Mouse (Mus musculus) thymus, postnatal 4 days (tissue): Measurements from ENCODE around the gene Mdc1.

Experiments used
- DNase-seq: peaks from one replicate; pipeline ENCODE4 v3.0.0; 2021

Mdc1 gene

DNA sequence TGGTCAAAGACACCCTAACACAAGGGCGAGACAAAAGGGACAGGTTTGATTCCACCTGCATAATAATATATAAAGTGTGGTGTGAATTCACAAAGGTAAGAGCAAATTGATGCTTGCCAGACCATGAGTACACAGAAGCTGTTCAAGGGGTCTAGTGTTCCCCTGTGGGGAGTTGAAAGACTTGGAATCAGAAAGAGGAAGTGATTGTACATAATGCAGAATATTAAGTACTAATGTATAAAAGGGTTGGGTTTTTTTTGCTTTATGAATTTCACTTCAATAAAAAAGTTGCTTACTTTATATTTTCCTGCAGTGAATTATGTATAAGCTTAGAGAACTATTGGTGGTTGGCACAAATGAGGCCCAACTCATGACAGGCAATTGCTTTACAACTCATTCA is 18.1 kb downstream of the Mdc1 start:
- DNase-seq = no peak

DNA sequence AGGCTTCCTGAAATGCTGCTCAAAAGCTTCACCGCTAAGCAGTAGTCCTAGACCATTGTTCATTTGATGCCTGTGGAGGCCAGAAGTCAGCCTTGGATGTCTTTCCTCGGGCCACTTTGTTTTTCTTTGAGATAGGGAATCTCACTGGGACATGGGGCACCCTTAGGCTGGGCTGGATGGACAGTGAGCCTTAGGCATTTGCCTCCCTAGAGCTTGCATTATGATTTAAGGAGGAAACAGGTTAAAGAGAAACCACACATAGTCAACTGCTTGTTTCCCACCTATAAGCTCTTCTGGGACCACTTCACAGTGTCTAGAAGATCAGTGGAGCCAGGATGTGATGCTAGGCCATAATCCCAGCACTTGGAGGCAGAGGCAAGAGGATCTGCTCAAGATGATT is 18.5 kb downstream of the Mdc1 start:
- no peak for DNase-seq

DNA sequence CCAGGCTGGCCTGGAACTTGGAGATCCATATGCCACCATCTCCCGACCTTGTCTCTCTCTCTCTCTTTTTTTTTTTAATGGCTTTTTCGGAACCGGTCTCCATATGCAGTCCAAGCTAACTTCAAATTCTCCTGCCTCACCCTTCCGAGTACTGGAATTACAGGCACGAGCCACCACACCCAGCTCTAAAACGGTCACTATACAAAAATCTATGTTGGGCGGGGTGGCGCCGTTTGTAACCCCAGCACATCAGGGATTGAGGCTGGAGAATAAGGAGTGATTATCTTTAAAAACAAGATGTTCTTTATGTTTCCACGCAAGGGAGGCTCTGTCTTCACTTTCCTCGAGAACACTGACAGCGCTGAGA is 19.5 kb downstream of the Mdc1 start:
- no peak for DNase-seq

DNA sequence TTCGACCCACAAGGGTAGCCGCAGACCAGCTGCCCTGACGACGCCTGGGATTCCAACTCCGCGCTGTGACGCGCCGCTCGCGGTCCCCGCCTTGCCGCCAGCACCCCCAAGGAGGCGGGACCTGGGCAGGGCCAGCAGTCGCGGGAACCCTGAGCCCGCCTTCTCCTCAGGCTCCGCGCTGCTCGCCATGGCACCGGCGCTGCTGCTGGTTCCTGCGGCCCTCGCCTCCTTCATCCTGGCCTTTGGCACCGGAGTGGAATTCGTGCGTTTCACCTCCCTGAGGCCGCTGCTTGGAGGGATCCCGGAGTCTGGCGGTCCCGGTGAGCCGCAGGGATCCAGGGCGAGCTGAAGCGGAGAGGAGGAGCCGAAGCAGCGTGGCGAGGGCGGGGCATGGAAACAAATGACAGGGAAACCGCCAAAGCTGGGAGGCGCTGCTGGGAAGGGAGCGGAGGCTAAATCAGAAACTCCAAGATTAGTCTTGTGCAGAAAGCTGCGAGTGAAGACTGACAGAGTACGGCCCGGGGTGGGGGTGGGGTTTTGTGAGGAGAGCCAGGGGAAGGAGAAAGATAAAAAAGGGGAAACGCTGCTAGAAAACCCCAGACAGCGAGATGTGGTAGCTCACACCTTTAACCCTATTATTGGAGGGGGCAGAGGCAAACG is 20.0 kb downstream of the Mdc1 start, which contains the start of gene Nrm:
Nrm (plus strand) TSS at position 121 of the 660 bp plus-strand sequence.
- peak; percentile 87 for DNase-seq

DNA sequence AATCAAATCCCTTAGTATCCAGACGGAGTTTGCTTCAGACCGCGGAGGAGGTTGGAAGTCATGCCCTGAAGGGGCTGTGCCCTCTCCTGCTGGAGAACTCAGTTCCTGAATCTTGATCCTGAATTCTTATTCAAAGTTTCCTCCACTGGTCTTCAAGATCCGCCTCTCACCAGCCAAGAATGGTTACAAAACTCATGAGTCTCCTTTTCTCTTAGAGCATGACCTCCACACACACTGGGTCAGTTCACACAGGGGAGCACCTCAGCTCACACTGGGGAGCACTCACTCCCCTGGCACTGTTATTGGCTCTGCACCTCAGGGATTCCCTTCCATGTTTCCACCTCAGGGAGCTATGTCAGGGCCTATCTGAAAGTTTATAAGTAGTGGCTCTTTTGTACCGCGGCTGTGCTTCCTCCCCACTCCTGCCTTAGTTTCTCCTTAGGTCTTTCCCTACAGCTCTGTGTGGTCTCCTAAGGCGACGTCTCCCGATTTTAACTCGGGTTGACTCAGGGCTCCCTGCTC is 23.6 kb downstream of the Mdc1 start:
- no peak for DNase-seq

DNA sequence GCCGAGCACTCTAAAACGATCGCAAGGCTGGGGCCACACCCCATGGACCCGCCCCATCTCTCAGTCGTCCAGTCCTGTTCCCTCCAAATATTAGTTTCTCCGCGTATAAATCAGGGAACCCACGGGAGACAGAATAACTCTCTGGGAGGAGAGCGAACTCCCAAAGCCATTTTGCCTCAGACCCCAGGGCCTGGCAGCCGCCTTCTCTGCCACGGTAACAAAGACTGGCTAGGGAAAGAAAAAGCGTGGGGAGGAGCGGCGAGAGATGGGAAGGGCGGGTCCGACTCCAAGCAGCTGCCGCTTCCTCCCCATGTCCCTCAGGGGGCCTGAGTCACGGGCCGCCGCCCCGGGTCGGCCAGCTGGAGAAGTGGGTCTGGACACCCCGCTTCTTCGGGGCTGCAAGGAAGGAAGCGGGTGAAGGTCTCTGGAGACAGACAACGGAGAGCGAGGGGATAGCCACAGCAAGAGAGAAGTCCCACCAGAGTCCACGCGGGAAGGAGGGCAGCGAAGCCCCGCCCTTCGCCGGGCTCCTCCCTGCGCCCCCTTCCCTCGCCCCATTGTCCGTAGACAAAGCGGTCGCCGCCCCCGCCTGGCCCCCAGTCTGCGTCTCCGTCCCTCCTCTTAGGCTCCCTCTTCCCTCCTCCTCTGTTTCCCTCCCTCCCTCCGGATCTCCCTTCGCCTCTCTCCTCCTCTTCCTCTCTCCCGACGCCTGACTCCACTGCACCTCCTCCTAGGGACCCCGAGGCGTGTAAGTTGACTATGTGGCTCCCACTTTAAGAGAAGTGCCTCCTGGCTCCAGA is 24.4 kb downstream of the Mdc1 start, which contains the start of gene Ppp1r18:
Ppp1r18 (plus strand) TSS at position 113 of the 800 bp plus-strand sequence.
- peak; percentile 67 for DNase-seq

DNA sequence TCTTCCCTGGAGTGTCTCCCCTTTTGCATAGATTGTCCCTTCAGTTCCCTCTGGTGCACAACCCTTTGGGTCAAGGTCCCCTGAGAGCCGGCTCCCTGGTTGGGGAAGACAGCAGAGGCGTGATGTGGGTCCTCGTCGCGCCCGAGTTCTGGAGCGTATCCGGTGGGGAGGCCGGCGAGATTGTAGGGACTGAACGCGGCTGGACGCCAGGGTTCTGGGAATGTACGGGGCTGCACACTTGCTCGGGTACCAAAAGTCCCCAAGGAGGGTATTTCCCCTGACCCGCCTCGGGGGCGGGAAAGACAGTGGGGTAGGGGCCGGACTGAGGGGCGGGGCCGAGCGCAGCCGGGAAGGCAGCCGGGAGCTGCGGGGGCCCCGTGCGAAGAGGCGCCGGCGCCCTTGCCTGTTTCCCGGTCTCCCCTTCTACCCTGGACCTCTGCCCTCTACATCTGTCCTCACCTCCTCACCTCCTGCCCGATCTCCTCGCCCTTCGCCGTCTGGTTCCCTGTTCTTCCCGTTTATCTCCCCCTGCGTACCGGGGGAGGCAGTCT is 25.0 kb downstream of the Mdc1 start:
- DNase-seq = peak; percentile 68

DNA sequence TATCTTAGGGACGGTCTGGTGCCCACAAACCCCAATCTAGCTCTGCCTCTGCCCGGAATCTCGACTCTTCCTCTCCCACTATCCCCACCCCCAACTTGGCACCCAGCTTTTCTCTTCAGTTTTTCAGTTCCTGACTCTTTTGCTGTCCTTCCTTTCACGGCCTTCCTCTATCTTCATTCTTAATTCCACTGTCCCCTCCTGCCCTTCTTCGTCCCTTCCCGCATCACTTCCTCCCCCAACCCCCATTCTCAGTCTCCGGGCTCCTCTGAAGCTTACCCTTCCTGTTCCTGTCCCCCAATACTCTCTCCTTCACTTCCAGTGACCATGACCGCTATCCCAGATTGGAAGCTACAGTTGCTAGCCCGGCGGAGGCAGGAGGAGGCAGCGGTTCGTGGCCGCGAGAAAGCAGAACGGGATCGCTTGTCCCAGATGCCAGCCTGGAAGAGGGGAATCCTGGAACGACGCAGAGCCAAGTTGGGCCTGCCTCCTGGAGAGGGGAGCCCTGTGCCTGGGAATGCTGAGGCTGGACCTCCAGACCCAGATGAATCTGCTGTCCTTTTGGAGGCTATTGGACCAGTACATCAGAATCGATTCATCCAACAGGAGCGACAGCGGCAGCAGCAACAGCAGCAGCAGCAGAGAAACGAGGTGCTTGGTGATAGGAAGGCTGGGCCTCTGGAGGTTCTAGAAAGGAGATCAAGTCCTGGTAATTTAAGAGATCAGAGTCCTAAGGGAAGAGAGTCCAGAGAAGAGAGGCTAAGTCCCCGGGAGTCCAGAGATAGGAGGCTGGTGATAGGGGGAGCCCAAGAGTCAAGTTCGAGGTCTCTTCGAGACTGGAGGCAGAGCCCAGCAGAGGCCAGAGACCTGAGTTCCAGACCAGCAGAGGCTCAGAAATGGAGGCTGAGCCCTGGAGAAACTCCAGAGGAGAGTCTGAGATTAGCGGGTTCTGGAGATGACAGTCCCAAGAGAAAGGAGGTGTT is 25.9 kb downstream of the Mdc1 start:
- peak; percentile 73 for DNase-seq

DNA sequence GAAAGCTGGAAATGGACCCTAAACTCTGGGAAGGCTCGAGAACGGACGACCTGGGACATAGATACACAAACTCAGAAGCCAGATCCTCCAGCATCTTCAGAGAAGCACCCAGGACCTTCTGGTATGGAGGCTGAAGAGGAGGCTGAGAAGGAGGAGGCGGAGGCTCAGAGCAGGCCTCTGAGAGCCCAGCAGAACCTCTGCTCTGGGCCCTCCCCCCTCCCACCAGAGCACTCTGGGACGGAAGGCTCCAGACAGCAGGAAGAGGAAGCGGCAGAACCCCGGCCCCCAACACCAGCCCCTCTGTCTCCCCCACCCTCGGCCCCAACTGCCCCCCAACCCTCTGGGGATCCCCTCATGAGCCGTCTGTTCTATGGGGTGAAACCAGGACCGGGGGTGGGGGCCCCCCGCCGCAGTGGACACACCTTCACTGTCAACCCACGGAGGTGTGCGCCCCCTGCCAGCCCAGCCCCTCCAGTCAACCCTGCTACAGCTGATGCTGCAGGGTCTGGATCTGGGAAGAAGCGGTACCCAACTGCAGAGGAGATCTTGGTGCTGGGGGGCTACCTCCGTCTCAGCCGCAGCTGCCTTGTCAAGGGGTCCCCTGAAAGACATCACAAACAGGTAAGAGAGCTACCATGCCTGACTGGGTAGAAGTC is 27.0 kb downstream of the Mdc1 start:
- peak; percentile 74 for DNase-seq

DNA sequence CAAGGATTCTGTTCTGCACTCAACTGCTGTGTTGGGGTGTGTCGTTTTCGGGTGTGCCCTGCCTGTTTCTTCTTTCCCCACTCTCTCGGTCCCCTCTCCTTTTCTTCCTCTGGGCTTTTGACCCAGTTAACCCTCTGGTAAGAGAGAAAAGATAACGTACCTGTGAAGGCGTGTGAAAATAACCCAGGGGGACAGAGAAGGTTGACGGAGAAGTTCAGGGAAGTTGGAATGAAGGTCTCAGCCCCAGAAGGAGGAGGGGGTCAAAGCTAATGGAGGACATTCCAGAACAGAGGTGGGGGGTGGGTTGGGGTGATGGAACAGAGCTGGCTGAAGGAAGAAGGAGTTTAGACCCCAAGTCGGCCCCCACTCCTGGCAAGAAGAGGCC is 27.6 kb downstream of the Mdc1 start:
- no peak for DNase-seq

DNA sequence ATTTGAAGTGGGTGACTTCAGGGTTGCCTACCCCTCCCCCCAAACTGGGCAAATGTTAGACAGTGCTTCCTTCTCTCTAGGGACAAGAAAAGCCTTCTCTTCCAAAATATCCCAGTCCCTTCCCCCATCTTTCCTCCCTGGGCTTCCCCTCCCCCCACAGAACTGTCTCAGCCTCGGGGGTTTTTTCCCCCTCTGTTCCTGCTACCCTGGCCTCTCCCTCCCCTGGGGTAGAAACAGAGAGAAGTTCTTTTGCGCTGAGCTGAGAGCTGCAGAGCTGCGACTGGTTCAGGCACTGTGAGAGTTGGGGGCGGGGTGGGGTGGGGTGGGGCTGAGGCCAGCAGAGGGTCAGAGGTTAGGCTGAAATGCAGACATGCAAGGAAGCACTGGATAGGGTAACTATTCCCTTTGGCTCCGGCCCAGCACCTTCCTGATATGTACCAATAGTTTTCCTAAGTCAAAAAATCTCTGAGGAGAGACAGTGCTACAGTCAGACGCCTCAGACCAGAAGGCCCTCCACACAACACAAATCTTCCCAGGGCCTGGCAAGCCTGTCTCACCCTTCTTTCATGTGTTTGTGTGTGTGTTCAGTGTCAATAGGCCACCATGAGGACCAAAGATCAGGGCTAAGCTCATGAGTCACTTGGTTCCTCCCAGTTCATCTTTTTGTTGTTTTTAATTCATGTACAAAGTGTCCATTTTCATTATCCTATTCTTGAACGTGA is 28.2 kb downstream of the Mdc1 start:
- peak; percentile 62 for DNase-seq

DNA sequence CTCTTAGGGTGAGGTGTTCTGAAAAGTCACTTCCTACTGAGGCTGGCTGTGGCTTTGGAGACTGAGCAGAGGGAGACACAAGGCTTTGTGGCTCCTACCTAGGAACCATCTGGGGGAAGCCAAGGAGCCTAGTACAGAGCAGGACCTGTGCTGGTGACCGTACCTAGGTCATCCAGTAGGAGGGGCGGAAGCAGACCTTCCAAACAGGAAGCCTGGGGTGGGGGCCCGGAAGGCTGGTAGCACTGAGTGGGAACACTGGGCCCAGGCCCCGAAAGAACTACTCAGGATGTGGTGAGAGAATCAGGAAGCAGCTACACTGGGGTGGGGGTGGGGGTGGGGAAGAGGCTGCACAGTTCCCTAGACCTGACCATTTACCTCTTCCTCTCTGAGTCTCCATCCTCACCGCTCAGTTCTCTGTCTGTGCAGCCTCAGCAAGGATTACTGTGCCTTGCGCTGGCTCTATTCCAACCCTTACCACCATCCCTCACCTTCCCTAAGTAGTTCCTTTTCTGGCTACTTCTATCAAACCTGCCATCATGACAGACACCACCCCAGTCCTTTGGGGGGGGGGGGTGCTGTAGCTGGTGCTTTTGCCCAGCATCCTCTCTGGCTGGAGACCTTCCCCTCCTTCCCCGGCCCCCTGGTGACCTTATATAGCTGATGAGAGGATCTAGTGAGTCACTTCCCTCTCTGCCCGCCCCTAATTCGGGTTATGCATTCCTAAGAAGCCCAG is 29.0 kb downstream of the Mdc1 start:
- DNase-seq = peak; percentile 84

DNA sequence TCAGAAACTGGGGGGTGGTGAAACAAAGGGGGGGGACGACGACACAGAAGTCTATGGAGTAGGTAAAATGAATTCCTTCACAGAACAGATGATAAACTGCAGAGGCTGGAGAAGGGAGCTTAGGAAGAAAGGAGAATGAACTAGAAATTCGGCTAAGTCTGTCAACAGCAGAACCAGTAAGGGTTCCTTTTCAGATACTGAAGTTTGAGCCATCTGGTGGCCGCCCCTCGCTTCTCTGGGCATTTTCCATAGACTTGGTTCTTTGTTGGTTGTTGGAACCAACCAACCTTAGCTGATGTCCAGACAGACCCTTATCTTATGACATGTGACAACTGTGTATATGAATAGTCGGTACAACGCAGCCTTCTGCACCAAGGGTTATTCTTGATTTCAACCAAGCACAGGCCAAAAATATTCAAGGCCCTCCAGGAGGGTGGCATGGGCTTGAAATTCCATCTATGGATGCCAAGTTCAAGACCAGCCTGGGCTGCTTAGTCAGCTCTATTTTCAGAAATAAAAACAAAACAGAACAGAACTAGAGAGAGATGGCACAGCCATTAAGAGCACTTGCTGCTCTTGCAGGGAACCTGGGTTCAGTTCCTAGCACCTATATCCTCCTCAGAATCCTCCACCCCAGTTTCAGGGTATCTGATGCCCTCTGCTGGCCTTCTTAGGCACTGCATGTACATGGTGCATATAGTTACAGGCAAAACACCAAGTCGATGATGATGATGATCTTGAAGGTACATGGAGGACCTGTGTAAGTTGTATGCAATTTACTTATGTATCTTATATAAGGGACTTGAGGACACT is 29.8 kb downstream of the Mdc1 start:
- peak; percentile 80 for DNase-seq

DNA sequence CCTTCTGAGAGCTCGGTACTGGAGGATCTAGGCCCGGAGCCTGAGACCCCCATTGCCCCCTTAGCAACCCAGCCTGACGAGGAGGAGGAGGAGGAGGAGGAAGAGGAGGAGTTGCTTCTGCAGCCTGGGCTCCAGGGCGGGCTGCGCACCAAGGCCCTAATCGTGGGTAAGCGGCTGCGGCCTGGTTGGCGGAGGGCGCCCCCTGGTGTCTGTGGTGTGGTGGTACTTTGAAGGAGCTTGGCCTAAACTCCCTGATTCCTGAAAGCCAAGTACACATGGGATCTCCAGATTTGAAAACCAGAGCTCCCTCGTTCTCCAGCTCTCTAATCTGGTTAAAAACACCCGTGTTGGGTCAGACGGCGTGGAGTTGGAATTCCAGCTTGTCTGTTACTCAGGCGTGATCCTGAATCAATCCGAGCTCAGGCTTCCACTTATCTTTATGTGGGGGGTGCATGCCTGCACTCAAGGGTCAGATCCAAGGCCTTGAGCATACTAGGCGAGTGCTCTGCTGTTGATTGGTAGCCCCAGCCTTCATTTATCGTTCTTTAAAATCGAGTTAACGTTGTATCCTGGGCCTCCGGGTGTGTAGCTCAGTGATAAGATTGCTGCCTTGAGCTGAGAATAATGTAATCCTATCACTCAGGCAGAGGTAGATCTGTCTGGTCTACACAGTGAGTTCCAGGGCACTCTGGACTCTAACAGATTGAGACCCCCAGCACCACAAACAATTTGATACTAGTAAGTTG is 32.6 kb downstream of the Mdc1 start:
- peak; percentile 96 for DNase-seq

DNA sequence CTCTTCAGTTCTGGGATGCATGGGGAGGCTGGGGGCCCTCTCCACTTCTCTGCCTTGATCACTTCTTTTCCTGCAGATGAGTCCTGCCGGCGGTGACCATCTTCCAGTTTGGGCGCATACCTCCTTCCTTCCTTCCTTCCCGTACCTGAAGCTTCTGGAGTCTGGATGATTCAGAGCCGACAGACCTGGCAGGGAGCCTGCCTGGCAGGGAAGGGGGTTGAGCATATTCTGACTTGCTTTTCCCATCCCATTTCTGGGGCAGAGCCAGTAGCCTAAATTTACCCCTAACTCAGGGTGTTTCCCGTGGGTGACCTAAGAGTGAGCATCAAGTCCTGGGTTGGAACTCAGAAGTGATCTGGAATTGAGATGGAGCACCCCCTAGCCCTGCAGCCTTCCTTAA is 33.4 kb downstream of the Mdc1 start:
- DNase-seq = no peak

DNA sequence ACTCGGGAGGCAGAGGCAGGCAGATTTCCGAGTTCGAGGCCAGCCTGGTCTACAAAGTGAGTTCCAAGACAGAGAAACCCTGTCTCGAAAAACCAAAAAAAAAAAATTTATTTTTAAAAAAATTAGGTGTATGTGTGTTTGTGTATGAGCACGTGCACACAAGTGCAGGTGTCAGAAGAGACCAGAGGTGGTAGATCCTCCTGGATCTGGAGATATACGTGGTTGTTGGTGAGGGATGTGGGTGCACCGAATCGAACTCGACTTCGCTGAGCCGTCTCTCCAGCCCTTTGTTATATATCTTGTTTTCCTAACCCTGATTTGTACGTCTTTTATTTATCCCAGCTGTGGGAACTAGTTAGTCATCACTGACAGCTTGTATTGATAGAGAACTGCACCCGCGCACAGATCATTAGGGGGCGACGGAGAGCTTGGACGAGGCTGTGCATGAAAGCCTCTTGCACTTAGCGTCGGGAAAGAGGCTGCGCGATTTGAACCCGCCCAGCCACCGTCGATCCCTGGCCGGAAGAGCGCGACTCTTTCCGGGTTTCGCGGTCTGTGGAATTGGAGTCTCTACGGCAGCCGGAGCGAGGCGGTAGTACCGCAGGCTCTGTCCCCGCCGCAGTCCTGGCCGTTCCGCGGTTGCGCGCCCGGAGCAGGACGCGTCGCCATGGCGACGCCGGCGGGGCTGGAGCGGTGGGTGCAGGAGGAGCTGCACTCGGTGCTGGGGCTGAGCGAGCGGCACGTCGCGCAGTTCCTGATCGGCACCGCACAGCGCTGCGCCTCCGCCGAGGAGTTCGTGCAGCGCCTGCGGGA is 38.1 kb downstream of the Mdc1 start, which contains the start of gene Dhx16:
Dhx16 (plus strand) TSS at position 575 of the 813 bp plus-strand sequence.
- DNase-seq = peak; percentile 98

DNA sequence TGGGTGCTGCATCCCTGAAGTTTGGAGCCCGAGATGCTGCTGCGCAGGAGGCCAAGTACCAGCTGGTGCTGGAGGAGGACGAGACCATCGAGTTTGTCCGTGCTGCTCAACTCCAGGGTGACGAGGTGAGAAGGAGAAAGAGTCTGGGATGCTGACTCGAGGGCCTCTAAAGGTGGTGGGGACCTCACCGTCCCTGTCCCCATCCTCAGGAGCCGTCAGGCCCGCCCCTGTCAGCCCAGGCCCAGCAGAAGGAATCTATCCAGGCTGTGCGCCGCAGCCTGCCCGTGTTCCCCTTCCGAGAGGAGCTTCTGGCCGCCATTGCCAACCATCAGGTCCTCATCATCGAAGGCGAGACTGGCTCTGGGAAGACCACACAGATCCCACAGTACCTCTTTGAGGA is 41.6 kb downstream of the Mdc1 start:
- DNase-seq = no peak

DNA sequence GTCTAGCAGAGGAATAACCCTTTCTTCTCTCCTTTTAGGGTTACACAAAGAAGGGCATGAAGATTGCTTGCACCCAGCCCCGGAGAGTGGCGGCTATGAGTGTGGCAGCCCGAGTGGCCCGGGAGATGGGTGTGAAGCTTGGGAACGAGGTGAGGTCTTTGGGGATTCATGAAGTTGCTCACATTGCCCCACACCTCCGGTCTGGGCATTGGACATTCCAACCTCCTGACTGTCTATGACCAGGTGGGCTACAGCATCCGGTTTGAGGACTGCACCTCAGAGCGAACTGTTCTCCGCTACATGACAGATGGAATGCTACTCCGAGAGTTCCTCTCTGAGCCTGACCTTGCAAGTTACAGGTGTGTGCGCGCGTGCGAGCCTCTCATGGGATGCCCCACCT is 42.5 kb downstream of the Mdc1 start:
- no peak for DNase-seq
